Mouse (Mus musculus): ENCODE data around the gene Top2a.
A peak's percentile ranks its signal among the peaks of the same experiment; 100 is the strongest.

Top2a gene

DNA sequence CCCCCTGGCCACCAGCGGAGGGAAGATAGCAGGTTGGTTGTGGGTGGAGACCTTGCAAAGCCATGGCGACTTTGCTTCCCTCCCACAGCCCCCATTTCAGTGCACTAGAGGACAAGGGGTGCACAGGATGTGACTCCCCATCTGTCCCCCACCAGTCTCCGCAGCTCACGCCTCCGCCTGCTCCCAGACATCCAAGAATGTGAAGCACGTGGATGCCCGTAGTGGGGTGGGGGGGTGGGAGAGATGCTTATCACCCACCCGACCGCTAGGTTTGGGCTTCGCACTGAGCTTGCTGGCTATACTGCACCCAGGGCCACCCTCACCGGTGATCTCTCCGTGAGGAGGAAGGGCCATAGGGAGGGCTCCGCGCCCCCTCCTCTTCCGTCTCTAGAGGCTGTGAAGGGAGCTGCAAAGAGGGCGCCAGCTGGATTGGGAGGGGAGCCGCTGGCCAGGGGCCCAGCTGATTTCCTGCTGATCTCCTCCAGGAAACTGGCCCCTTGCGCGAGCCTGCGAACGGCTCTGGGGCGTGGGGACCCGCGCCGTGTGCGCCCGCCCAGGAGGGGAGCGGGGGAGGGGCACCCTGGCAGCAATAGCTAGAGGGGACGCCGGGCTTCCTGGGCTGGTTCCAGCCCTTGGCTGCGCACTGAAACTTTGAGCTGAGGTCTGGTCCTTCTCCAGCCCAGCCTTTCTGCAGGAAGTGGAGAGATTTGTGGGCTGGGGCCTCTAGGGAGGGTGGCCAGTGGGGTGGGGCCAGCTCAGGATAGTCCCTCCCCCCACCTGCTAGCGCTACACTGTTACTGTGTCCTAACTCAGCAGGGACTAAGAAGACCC lies 60.6 kb downstream of the Top2a start:
- peak; percentile 49 to 61 for DNase-seq

DNA sequence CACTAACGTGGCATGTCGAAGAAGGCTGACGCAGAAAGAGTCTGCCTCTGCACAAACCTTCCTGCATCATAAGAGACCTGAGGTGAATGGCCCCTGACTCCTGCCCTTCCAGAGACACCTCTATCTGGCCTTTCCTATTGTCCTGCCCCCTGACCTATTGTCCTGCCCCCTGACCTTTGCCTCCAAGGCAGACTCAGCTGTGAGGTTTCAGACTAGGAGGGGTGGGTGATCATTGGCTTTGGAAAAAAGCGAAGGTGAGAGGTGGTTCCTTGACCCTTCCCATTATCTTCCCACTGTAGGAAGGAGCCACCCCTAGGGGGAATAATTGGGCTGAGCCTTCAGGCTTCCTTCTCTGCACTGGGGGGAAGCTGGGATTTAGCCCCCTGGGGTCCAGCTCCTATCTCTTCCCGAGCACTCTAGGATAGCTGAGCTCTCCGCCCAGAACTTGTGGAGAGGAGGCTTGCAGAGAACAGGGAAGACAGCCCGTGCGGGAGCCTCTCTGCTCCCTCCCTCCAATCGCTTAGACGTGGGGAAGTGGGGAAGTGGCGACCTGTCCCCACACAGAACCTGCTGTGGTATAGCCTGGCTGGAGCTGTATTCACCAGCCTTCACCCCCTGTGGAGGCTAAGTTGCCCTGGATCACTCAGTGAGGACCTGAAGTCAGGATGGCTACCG lies 61.4 kb downstream of the Top2a start:
- DNase-seq: no peak

- DNase-seq: no peak
These were observed 62.2 kb downstream of the Top2a start for GRCm38 (mm10) chr11:98961766-98962165.

DNA sequence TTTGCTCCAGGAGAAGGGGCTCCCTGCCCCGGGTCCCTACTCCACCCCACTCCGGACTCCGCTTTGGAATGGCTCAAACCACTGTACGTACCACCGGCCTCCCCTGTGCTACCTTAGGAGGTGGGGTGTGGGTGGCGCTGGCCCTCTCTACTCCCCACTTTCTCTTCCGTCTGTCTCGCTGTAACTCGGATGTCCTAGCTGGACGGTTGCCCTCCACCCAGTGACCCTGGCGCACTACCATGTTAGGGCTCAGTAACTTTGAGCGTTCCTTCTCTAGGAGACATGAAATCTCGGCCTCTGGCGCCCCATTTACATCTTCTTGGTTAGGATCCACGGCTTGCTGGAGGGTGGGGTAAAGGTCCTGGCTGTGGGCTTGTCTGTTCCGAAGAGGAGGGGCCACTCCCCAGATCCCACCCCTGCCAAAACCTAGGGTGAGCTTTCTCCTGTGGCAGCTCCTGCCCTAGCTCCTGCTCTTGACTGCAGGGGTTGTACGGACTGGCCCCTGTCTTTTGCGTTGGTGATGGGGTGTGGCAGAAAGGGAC lies 62.9 kb downstream of the Top2a start:
- DNase-seq: peak in 1 of 2 experiments; percentile 35

DNA sequence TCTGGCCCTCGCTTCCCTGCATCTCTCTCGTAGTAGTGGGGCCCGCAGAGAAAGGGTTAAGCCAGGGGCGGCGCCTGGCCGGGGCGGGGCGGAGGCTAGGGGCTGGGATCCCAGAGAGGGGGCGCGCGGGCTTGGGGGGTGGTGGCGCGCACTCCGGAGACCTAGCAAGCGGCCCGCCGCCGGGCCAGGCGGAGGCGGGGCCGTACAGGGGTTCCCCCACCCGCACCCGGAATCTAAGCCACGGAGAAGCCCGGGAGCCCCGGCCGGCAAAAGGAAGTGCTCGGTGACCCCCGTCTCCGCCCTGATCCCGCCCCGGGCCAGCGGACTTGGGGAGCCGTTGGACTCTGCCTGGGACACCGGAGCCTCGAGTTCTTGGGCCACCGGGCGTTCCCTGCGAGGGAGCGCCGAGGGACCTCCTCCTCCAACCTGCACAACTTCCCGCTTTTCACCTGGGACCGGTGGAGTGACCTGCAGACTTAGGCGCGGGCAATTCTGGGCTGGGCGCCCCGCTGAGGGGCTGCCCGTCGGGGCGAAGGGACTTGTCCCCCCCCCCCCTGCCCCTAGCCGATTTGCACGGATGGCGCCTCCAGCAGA lies 63.6 kb downstream of the Top2a start:
- peak; percentile 30 to 44 for DNase-seq

- DNase-seq: peak; percentile 36 to 38
These were observed 64.3 kb downstream of the Top2a start for GRCm38 (mm10) chr11:98959437-98960312.

DNA sequence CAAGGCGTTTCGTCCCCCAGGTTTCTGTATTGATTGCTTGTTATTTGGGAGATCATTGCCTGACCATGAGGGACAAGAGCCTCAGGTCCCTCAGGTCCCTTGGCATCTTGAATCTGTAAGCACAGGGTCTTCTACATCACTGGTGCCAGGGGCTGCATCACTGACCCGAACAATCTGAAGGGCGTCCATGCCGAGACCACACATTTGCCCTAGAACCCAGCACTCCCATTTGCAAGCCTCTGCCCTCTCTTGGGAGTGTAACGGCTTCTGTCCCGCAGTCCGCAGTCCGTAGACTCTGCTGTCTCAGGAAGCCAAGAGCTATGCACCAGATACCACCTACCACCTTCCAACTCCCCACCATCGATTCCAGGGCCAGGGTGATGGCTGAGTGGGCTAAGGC lies 67.6 kb downstream of the Top2a start:
- DNase-seq: no peak

- DNase-seq: peak; percentile 31 to 52
These were observed 68.2 kb downstream of the Top2a start for GRCm38 (mm10) chr11:98955707-98956235.

DNA sequence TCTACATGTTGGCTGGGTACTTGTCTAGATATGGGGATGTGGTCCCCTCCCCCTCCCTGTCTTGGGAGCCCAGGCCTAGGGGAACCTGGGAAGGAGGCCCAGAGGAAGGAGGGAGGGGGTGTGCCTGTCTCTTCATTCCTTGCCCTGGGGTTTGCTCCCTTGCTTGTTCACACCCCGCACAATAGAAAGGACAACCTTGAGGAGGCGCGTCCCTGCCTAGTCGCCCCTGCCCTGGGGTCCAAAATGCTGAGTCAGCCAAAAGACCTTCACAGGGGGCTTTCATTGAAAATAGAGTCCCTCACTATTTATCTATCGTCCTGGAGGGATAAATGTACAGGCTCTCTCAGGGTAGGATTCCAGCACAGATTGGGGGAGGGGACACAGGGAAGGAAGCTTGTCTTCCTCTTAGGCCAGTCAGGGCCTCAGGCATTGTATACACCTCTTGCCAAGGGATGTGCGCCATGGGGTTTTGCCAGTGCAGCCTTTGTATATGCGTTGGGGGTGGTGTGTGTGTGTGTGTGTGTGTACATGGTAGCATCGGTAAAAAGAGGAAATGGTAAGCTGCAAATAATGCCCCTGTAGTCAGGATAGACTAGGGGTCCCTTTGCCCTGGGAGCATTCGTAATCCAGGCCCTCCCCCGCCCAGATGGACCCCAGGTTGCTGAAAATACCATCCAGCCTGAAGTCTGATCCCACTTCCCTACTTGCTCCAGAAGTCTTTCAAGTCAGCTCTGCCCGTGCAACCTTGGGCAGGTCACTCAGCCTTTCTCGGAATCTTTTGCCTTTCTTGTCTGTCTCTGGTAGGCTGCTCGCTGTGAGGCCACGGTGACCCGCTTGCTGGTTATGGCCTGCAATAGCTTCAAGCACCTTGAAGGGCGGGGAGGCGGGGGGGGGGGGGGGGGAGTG lies 68.9 kb downstream of the Top2a start:
- DNase-seq: no peak

DNA sequence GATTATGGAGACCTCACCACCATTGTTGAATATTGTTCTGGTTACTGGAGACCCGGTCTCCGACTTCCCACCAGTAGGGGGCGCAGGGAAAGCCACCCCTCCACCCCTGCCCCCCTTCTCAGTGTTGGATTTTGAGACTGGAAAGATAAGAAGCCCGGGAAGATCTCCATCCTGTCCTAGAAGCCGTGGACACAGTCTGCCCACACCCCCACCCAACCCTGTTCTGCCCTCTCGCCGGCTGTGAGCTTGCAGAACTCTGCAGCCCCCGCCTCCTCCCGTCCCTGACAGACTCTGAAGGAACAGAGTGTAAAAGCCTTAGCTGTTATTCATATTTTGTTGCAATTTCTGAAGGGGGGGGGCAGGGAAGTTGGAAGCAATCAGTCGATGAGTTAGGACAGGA lies 69.6 kb downstream of the Top2a start:
- DNase-seq: peak; percentile 80 to 92

DNA sequence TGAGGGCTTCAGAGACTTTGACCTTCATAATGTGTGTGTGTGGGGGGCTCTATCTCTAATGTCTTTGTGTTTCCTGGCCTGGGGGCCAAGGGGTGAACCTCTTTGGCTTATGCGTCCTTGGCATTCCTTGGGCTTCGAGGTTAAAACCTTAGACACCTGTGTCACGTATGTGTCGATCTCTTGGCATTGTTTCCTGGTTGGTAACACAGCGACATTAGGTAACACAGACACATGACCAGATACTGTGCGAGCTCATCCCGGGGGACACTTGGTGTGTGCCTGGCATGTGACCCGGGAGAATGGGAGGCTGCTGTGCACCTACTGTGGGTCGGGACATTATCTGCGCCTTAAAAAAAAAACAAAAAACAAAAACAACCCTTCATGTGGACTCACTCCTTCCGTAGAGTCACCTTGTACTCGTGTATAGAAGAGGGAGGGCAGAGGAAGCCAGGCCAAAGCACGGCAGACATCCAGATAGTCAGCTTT lies 70.1 kb downstream of the Top2a start:
- peak in 1 of 2 experiments; percentile 25 for DNase-seq

DNA sequence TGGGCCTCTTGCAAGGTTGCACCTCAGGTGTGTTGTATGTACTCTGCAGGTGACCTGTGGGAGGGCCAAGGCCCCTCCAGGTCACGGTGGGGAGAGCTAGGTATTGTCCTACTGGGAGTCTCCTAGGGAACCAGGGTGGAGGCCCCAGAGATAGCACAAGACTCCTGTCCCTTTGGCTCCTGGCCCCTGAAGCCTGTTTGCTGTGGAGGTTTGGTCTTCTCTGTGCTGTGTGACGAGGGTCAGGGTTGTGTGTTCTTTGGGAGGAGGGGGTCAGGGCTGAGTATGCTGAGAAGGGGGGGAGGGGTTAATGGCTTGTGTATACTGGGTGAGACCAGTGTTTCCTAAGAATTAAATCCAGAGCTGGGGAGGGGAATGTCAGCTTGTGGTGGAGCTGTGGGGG lies 70.6 kb downstream of the Top2a start:
- DNase-seq: no peak

GRCm38 (mm10) chr11:98952736-98953135 lies 71.3 kb downstream of the Top2a start:
- DNase-seq: no peak

- DNase-seq: no peak
These were observed 71.9 kb downstream of the Top2a start for GRCm38 (mm10) chr11:98952111-98952510.

DNA sequence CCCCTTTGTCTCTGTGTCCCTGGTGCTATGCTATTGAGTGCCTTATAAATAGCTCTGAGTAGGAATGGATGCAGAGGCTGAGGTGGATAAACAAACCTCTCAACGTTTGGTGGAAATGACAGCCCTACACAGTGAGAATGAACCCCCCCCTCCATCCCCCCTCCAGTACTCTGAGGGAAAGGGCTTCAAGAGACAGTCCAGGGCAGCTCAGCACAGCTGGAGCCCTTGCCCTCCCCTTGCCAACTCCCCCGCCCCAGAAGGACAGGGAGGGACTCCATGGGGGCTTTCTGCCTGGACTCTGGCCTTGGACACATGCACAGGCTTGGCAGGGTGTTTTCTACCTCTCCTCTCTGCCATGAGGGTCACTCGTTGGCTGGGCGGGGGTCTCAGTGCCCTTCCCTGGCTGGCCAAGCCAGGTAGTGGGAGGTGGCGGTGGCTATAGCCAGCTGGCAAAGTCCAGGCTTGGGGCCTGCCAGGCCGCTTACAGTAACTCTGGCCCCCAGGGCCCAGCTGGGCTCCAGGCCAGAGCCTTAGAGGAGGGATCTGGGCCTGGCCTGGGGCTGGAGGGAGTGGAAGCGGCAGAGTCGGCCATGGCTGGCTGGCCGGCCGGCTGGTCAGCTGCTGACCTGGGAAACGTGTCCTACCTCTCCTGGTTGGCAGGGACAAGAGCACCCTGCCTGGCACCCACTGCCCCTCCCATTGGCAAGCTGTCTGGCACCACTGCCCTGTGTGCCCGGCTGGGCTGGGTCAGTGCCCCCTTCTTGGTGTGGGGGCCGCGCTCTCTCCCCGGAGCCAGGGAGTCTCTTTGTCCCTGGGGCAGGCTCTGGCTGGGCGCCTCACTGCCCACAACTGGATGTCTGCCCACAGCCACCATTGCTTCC lies 72.7 kb downstream of the Top2a start:
- peak; percentile 90 to 94 for DNase-seq

DNA sequence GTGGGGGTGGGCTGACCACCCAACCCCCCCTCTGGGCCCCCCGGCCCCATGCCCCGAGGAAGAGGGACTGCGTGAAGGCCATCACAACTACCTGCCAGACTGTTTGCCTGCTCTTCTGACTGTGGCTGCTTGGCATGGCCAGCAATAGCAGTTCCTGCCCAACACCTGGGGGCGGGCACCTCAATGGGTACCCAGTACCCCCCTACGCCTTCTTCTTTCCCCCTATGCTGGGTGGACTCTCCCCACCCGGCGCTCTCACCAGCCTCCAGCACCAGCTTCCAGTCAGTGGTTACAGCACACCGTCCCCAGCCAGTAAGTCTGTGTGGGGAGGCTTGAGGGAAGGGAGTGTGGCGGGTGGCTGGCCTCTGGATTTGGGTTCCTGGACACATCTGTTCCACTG lies 73.5 kb downstream of the Top2a start:
- no peak for DNase-seq

- DNase-seq: peak; percentile 54 to 59
These were observed 74.0 kb downstream of the Top2a start for GRCm38 (mm10) chr11:98949958-98950460.

GRCm38 (mm10) chr11:98949242-98949957 lies 74.6 kb downstream of the Top2a start:
- DNase-seq: no peak

DNA sequence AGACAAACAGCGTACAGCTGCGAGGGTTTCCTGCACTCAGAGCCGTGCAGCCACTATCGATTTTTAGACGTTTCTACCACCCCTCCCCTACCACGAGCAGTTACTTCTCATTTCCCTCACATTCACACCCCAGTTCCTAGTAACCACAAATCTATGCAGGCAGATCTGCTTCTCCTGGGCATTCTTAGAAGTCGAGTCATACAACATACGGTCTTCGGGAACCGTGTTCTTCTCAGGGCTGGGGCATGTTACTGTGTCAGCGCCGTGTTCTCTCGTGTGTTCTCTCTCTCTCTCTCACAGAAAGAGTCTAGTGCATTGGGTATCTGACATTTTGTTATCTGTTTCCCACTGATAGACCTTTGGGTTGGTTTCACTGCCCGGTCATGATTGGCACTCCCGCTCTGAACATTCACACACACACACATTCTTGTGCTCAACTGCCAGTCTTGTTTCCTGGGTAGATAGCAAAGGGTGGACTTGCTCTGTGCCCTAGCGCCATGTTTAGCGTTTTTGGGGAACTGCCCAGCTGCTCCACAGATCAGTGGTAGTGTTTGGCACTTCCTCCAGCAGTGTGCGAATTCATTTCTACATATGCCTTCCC lies 75.9 kb downstream of the Top2a start:
- DNase-seq: no peak

All from cerebellum, postnatal 14 days (tissue).